Mouse (Mus musculus): ENCODE results near the gene Dcakd.
"Not testable (repeated sequence)": the region's sequence is repeated elsewhere in the genome, so short reads cannot be mapped to it uniquely, and the experiment has no call there.

Gene Dcakd

DNA sequence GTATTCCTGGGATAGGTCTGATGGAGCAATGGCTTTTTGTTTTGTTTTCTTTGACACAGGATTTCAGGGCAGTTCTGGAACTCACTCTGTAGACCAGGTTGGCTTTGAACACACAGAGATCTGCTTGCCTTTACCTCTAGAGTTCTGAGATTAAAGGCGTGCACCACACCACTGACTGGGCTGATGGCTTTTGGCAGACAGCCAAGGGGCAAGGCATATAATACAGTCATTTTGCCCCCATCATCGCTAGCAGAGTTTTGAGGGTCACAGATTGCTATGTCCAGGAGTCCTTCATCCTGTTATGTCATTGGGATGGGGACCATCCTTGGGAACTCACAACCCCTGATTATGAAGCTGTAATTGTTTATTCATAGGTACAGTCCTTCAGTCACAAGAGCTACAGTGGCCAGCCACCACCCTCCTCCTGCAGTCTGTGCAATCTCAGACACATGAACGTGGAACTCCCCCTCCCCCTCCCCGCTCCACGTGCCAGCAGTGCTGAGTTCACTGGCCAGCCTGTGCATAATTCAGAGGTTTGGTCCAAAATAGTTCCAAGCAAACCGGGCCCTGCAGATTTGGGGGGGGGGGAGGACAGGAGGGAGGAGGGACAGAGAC is 50.0 kb downstream of the Dcakd start:
- DNase-seq (ENCODE audit: low spot score in 2 of 2): no peak

DNA sequence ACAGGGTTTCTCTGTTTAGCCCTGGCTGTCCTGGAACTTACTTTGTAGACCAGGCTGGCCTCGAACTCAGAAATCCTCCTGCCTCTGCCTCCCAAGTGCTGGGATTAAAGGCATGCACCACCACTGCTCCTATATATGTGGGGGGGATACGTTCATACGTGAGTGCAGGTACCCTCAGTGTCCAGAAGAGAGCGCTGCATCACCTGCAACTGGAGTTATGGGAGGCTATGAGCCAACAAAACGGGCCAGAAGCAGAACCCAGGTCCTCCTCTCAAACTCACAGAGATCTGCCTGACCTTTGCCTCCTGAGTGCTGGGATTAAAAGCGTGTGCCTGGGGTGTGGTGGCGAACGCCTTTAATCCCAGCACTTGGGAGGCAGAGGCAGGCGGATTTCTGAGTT is 52.2 kb downstream of the Dcakd start:
- DNase-seq (ENCODE audit: low spot score in 2 of 2): not testable (repeated sequence)

DNA sequence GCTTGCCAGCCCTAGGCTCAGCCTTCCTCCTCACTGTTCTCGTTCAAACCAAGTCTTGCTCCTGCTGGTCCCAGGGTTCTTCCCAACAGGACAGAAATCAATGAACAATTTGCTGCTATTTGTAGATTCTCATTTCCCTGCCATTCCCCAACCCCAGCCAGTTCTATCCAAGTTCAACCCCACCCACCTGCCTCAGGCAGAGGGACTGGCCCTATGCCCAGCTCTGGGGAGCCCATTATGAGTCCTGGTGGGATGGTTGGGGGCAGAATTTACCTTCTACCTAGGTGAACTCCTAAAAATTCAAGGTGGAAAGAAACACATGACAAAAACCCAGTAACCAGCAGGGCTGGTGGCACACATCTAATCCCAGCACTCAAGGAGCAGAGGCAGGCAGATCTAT is 55.8 kb downstream of the Dcakd start:
- no peak for DNase-seq (ENCODE audit: low spot score in 2 of 2)

DNA sequence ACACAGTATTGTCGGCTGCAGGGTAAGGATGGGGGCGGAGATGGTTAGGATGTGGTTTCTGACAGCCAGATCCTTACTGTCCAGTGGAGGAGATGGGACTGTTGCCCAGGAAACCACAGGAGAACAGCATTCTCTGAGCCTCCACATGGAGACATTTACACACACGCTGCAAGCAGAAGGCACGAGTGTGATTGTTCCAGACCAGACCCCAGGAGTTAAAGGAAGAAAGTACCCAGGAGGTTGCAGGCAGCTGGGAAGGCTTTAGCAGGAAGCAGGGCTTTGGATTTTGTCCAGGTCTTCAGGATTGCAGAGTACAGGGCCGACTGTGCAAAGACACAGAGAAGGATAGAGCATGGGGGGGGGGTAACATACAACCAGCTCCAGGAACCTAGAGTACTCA is 56.5 kb downstream of the Dcakd start:
- no peak for DNase-seq (ENCODE audit: low spot score in 2 of 2)

DNA sequence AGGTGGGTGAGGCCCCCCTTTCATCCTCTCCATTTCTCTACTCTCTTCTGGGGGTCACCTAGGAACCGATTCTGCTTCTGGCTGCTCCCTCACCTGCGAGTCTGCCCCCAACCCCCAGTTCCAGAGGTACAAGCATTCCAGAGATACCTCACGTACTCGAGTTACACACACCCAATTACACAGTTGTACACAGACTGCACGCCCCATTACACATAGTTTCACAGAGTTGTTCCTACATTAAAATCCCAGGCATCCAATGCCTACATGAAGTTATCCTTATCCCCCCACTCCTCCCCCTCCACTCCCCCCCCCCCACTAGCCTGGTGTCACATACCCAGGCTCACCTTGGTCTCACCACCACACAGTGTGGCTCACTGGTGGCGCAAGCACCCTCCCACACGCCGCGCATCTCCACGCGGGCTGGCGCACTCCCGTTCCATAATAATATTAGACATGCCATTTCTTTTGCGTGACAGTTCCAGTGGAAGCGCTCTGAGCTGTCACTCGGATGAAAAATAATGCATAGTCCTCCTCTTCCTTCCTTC is 63.5 kb downstream of the Dcakd start:
- no peak for DNase-seq (ENCODE audit: low spot score in 2 of 2)

DNA sequence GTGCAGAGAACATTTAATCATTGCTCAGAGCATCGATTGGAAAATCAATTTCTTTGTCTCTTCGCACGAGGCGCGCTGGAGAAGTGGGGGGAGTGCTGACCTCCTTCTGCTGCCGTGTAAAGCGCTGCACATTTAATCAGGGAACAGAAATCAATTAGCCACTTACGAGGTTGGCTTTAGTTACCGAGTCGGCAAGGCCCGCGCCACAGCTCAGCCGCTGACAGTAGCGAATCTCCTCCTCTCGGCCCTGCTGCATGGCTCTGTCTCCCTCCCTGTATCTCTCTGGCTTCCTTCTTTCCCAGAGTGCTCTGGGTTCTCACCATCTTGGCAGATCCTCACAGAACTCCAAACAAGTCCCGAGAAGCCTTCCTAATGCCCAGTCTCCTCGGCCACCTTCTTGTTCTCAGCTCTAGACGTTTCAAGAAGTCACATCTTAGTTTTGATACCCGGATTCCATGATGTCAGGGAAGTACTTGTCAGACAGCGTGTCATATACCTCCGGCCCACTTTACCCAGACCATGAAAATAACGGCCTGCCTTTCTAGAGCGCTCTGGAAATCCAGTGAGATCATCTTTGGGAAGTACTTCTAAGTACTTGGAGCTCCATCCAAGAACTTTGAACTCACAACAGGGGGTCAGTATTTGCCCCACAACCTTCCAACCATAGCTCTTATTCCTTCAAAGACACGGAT is 64.1 kb downstream of the Dcakd start:
- no peak for DNase-seq (ENCODE audit: low spot score in 2 of 2)

DNA sequence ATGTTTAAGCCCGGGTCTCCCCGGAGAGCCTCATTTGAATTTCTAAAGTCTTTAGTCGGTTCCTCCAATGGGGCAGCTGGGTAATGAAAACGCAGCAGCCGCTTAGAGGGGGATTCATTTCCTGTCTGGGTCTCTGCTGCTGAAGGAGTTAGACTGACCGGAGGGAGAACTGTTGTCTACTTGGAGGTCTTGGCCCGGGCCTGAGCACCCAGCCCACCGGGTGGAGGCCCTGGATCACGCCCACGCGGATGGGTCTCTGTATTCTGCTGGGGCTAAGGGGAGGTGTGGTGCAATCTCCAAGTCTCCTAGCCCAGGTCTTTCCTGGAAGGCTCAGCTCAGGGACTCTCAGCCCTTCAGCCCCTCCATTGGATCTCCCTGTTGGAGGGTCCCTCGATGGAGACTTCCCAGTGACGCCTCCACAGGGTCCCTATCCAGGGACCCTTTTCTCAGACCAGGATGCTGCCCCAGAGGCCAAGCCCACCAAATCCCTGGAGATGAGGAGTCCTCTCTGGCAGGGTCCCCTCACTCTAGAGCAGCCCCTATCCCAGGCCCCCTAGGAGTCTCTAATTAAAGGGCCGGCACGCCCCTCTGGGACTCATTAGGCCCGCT is 64.8 kb downstream of the Dcakd start:
- DNase-seq (ENCODE audit: low spot score in 2 of 2): no peak

DNA sequence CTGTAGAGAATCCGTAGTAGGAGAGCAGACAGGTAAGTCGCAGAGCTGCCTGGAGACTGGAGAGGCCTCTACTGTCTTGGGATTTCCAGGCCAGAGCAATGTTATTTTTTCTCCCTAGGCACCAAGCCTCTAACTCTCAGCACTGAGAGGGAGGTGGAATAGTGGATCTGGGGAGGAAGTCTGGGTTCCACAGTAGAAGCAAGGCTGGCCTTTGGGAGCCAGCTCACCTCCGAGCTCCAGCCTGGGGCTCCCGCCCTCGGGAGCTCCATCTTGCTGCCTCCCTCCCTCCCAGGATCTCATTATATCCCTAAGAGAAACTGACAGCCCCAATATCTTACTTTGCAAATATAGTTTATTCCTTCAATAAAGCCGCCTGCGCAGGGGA is 65.3 kb downstream of the Dcakd start:
- DNase-seq (ENCODE audit: low spot score in 2 of 2): no peak

DNA sequence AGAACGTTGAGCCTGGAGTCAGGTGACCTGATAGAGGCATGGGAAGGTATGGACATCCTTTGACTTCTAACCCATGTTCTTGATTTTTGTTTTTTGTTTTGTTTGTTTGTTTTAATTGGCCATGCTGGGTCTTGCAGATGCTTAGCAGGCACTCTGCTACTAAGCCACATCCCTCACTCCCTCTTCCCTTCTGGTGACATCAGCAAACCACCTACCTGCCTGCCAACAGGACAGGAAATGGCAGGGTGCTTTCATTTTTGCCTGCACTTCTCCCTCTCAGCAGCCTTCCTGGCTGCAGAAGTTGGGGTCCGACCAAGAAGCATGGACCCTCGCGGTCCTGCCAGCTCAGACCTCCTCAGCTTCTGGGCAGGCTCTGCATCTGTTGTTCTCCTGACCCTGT is 67.1 kb downstream of the Dcakd start:
- no peak for DNase-seq (ENCODE audit: low spot score in 2 of 2)

DNA sequence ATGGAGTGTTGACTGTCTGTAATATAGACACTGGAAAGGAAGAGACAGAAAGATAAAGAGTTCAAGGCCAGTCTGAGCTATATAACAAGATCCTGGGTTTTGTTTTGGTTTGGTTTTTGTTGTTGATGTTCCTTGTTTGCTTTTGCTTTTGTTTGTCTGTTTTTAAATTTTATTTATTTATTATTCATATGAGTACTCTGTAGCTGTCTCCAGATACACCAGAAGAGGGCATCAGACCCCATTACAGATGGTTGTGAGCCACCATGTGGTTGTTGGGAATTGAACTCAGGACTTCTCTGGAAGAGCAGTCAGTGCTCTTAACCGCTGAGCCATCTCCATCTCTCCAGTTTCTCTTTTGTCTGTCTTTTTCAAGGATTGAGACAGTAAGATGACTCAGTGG is 69.3 kb downstream of the Dcakd start:
- no peak for DNase-seq (ENCODE audit: low spot score in 2 of 2)

DNA sequence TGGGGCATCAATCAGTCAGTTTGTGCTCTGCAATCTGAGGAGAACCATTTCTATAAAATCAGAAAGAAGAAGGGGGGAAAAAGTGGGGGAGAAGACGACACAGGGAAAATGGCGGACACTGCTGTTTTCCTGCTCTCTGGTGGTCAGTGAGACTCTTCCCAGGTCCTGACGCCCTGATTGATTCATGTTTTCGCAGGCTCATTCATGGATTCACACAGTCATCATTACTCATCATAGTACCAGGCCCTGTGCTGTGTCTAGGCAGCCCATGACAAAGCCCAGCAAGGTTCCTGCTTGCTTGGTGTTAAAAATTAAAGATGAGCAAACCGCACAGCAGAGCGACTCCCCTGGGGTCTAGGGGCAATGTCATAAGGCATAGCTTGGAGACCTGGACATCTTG is 69.7 kb downstream of the Dcakd start:
- DNase-seq (ENCODE audit: low spot score in 2 of 2): no peak

DNA sequence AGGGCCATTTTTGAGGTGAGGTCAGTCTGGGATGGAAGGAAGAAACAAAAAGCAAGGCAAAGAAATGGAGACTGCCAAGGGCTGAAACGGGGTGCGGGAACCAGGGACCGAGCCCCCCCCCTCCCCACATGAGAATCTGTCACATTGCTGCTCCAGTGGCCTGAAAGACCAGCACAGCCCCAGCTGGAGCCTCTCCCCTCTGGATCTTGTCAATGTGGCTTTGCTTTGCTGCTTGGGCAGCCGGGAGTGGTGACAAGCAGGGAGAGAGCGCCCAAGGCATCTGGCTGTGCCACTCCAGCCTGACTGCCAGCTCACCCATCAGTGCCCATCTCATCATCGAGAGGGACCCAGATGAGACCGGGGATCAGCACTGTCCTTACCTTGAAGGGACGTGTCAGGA is 70.4 kb downstream of the Dcakd start:
- no peak for DNase-seq (ENCODE audit: low spot score in 2 of 2)

DNA sequence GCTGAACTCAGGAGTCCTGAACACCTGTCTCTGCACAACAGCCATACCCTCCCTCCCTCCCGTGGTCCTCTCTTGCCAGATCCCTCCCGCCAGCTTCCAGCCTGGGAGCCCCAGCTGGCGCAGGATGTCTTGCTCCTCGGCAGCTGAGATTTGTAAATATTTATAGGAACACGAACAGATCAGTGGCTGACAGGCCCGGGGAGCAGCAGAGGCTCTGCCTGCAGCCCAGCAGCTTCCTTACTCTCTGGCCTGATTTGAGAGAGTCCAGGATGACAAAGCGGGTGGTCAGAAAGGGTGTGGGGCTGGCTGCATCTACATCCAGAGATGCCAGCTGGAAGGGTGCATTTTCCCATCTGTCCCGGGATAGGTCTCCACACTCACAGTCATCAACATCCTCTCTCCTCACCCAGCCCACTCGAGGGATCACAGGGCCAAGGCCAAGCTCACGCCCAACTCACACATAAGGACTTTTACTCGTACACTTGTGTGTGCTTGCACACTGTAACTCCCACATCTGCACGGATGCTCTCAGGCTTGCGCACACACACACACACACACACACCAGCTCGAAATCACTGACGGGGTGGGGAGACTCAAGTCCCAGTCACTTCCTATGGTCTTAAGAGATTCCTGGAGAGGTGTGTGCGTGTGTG is 71.0 kb downstream of the Dcakd start:
- DNase-seq (ENCODE audit: low spot score in 2 of 2): no peak

DNA sequence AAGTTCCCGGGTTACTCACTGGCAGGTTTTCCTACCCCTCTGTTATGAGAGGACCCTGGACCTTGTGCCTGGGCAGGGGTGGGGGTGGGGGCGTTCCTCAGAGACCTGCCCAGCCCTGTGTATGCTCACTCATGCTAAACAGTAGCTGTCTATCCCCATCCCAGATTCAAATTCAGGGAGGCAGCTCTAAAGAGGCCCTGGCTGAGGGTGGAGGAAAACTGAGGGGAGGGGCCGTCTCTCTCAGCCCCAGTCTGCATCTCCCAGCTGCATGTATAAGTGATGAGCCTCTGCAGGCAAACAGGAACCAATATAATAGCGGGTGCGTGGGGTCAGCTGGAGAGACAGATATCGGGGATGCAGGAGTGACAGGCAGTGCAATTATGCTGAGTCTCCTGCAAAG is 75.2 kb downstream of the Dcakd start:
- no peak for DNase-seq (ENCODE audit: low spot score in 2 of 2)

DNA sequence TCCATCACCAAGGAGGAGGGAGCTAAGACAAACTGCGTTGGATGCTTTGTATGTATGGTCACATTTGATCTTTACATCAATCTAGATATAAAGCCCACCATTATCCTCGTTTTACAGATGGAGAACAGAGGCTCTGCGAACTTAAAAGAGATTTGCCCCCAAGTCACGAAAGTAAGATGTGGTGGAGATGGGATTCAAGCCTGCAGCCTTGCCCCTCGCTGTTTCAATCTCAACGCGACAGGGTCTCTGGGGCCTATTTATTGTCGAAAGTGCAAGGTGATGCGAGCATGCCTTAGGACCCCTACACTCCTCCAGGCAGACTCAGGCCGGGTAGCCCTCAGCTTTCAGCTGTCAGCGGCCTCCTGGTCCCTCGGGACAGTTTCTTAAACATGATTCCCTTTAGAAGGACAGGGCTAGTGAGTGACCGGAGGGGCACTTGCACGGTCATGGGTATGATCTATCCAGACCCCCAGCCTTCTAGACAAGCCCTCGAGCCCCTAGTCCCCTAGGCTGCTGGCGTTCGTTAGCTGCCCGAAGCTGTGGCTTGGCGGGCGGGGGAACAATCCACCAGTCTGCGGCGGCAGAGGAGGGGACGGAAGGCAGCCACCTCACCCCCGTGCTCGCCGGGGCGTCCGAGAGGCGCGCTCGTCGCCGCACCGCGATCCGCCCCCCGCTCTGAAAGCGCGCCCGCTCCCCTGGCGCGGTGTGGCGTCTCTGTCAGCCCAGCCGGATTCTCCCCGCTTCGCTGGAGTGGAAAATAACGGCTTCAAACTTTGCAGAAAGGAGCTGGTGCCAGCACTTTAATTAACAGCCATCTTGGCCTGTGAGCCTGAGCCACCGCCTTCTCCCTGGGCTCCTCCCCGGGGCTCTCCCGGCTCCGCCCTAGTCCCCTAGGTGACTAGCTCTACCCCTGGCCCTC is 79.8 kb downstream of the Dcakd start:
- DNase-seq (ENCODE audit: low spot score in 2 of 2): peak; percentile 36 to 39

DNA sequence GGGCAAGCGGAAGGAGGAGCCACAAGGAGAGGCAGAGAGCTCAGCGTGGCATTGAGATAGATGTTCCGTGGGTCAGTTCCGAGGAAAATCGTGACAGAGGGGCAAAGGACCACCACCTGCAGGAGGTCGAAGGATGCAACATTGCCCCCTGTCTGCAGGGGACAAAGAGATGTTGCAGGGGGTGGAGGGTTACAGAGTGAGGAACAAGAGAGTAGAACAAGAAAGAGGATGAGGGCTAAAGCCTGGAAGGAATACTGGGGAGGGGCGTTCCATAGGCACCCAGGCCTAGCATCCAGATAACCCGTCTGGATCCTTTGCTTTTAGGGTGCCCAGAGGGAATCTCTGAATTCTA is 81.2 kb downstream of the Dcakd start:
- no peak for DNase-seq (ENCODE audit: low spot score in 2 of 2)

DNA sequence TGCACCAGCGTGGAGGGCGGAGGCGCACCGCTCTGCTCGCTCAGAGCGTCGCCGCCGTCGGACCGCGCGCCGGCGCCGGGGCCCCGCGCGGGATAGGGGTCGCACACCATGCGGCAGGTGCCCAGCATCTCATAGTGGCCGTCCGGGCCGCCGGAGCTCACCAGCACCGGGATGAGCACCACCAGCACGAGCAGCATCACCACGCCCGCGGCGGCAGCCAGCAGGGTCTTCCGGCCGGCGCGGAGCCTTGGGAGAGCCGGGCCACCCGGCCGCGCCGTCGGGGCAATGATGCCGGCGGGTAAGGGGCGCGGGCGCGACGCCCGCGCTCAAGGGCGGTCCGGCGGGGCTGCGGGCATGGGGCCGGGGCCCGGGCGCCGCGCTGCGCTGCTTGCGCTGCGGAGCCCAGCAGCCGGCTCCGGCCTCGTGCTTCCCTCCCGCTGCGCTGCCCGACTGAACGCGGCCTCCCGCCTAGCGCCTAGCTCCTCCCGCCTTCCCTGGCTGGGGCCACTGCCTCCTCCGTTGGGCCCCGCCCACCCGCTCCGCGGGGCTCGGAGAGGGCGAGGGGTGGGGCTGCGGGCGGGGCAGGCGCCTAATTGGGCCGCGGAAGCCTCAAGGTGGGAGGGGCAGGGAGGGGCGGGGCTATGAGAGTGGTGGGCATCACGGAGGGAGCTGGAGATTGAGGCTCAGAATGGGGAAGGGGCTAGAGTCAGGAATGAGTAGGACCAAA is 81.7 kb downstream of the Dcakd start, which contains the start of gene C1ql1:
TSS of gene C1ql1 (minus strand) at position 424 of the 727 bp plus-strand sequence.
- DNase-seq (ENCODE audit: low spot score in 2 of 2): peak; percentile 44 to 49

DNA sequence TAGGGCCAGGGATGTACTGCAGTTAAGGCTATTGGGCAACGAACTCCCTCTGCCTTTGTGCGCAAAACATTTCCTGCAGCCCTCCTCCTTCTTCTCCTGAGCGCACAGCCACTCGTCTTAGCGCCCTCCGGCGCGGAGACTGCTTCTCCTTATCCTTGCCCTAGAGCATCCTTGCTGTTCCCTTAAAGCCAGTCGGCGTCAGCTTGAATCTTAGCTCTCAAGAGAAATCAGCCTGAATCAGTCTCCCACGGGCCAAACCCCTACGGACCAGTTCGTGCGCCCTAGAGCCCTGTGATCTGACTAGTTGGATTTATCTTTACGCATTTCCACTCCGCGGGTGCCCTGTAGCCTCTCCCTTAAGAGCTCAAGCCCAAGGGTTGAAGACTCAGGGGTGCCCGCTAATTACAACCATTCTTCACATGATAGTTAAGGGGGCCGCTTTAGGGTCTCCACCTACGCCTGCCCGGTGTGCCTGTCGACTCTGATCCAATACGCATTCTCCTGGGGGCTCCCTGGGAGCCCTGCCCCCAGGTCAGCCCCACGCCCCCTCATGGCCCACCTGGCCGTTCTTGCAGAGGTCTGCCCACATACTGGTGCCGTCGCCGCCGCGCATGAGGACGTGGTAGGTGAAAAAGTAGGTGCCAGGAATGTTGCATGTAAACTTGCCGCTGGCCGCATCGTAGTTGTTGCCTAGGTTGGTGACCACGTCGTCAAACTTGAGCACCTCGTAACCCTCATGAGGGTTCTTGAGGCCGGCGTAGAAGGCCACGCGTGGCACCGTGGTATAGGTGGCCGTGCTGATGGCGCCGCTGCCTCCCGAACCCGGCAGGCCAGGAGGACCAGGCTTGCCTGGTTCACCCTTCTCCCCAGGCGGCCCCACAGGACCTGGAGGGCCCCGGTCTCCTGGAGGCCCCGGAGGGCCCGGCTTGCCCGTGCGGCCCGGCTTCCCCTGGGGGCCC is 82.5 kb downstream of the Dcakd start:
- DNase-seq (ENCODE audit: low spot score in 2 of 2): no peak

All from frontal cortex, postnatal 36 days (tissue).